Mouse (Mus musculus) kidney, adult 10 weeks (tissue): ENCODE measurements around the gene Uspl1. TPM values are rescaled to one million over a fixed set of nuclear protein-coding genes. Genes with fewer than 3 reads are reported as not detected.

ENCODE experiments used
- polyA plus RNA-seq: library from polyadenylated mRNA; stranded (reverse); fragments of 350-450 nt; fragmentation: Illumina TruSeq; extraction: RNeasy Lipid Tissue Mini Kit (QIAGEN cat#74804); gene quantifications from one replicate; pipeline ENCODE4 v1.2.3, GENCODE M21; 2014; ENCODE audit warnings: low read depth, low replicate concordance

Uspl1 gene
- 24.0 TPM for polyA plus RNA-seq

DNA sequence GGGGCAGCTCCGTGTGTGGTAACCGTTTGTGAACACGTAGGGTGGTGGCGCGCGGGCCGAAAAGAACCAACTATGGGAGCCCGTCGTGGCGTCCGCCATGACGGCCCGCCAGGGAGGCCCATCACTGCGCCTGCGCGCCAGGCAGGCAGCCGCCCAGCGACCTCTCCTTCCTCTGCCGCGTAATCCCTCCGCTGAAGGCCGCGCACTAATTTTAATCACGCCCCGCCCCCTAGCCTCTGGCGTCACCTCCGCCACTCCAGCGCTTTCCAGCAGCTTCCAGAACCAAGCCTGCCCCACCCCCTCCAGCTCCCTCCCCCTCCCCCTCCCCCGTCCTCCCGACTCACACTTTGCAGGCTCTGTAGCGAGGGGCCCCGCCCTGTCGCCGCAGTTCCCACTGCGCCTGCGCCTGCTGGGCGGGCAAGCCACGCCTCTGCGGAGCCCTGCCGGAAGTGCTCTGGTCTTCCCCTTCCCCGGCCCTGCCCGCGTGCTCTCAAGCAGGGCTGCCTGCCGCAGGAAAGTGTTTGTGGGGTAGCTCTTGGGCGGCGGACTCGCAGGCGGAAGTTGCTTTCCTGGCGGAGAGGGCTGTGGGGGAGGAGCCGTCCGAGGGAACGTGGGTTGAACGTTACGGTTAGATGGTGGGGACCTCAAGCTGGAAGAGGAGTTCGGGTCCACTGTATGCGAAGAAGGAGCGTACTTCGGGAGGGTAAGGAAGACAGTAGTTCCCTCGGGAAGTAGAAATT lies at the start of gene Uspl1, which contains the start of gene Hmgb1:
Gene Uspl1 (plus strand): TSS at position 247 of the 740 bp plus-strand sequence.
Gene Hmgb1 (minus strand): TSS at position 386 of the 740 bp plus-strand sequence.

DNA sequence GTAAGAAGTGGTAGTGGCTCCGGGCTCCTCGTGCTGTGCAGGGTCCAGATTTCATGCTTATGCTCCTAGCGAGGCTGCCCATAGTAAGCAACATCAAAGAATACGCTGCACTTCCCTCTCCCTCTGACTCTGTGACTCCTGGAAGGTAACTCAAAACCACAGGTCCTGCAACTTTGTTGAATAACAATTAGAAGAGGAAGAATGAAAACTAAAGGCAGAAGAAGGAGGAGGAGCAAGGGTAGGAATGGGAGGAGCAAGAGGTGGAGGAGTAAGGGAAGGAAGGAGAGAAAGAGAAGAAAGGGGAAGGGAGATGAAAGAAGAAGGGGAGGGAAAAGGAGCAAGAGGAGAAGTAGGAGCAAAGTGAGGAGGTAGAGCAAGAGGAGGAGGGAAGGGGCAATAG lies 80.3 kb downstream of the Uspl1 start, which contains the start of gene Alox5ap:
Gene Alox5ap (plus strand): TSS at position 363 of the 400 bp plus-strand sequence.

Other genes starting within 250 kb of the Uspl1 start
- not detected for gene Gm42791, start 189.2 kb upstream of the Uspl1 start, polyA plus RNA-seq
- gene Hmgb1, start 139 bp downstream of the Uspl1 start, polyA plus RNA-seq = 720 TPM
- 2.1 TPM for gene Alox5ap, start 80.4 kb downstream of the Uspl1 start, polyA plus RNA-seq
- 0.73 TPM for gene Medag, start 227.4 kb downstream of the Uspl1 start, polyA plus RNA-seq